Mouse (Mus musculus) testis, adult 2 months (tissue): ENCODE measurements at regions not wholly inside any gene's neighbourhood (a gene's known extent, or its start where the extent isn't known, plus 50 kb on each side); places are given as distances from the start of the nearest gene placed in this dataset.

Source experiments
- H3K27ac ChIP-seq: fragments of 200-500 bp; 2 replicates; pipeline ENCODE4 v1.5.1; 2012; ENCODE audit warnings: low read depth, low read length; ENCODE audit not compliant: control insufficient read depth, insufficient read depth
- H3K27me3 ChIP-seq: fragments of 200-500 bp; 2 replicates; pipeline ENCODE4 v1.6.1; 2012; ENCODE audit warnings: mild to moderate bottlenecking, low read length, moderate library complexity; ENCODE audit not compliant: control insufficient read depth, insufficient read depth
- H3K36me3 ChIP-seq: fragments of 200-500 bp; 2 replicates; pipeline ENCODE4 v1.6.1; 2012; ENCODE audit warnings: mild to moderate bottlenecking, low read length; ENCODE audit not compliant: control insufficient read depth, insufficient read depth
- H3K4me1 ChIP-seq: fragments of 200-500 bp; 2 replicates; pipeline ENCODE4 v1.6.1; 2012; ENCODE audit warnings: low read length; ENCODE audit not compliant: control insufficient read depth, insufficient read depth
- H3K4me3 ChIP-seq: fragments of 200-500 bp; 2 replicates; pipeline ENCODE4 v1.5.1; 2012; ENCODE audit warnings: low read depth, mild to moderate bottlenecking, low read length, moderate library complexity, mixed read lengths; ENCODE audit not compliant: control insufficient read depth
- CTCF ChIP-seq: fragments of 200-500 bp; IDR thresholded peaks from 2 replicates; pipeline ENCODE4 v1.5.1; 2012; ENCODE audit warnings: low read depth, mild to moderate bottlenecking, inconsistent platforms, low read length, moderate library complexity; ENCODE audit not compliant: control insufficient read depth, insufficient read depth, insufficient replicate concordance
- POLR2A ChIP-seq: fragments of 200-500 bp; IDR thresholded peaks from 2 replicates; pipeline ENCODE4 v1.6.1; 2012; ENCODE audit warnings: low read depth, mild to moderate bottlenecking, inconsistent platforms, low read length, moderate library complexity; ENCODE audit not compliant: control insufficient read depth

DNA sequence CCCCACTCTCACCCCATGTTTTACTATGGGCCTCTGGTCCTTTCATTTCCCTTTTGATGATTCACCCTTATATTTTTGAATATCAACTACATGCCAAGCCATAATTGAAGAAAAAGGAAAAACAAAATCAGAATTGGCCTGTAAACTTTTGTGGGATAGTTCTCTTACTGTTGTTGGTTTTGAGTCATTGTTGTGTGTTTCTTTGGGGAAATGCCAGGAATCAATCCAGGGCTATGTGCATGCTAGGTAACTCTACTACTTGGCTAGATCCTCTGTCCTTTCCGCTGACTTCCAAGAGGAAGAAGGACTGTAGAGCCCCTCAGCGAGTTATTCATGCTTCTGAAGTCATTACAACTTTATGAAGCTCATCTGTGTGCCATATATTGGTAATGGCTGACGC lies 175.0 kb upstream of the Cited2 start:
- Histone ChIP-seq H3K27me3 (no peaks in the 10 kb centered on the region), H3K4me3 (no peak overlapping the region), H3K36me3 (no peaks in the 10 kb centered on the region), H3K4me1 (no peaks in the 10 kb centered on the region), H3K27ac (no peak overlapping the region)
- no peak for TF ChIP-seq POLR2A
- TF ChIP-seq CTCF: no peak

DNA sequence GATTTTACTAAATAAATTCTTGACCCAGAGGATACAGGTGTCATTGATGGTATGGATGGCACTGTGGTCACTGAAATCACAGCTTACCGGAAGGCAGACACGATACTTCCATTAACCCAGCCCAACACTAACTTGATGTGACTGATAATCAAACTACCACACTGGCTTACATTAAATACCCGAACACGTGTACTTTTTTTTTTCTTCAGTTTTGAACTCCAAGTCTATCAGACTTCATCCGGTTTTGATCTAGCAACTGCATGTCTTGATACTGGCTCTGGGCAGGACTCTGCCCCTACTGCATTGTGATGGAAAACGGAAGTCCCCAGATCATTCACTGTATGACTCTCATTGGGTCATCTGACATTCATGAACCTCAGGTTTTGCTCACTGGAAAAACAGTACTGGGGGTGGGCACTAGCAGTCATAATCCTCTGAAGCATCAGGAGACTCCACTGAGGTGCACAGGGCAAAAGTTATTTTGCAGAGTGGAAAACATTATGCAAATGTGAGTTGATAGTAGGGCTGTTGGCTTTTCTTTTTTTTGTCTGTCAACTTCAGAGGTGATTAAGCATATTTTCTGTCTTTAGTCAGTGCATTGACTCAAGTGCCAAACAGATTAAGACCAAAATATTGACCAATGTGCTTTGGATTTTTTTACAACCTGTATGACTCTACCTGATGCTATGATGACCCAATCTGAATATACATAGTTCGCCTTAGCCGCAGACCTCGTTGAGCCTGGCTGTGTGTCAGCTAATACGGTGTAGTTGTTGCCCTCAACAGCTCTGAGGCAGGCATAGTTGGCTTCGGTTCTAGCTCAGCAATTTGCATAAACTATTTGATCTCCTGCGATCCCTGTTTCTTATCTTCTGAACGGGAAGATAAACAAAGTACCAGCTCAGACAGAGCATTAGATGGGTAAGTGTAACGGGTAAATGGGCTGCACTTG lies 174.1 kb upstream of the Cited2 start:
- Histone ChIP-seq H3K27ac (no peak overlapping the region), H3K4me3 (no peak overlapping the region), H3K27me3 (no peaks in the 10 kb centered on the region), H3K4me1 (no peaks in the 10 kb centered on the region), H3K36me3 (no peaks in the 10 kb centered on the region)
- TF ChIP-seq POLR2A: no peak
- TF ChIP-seq CTCF: no peak

DNA sequence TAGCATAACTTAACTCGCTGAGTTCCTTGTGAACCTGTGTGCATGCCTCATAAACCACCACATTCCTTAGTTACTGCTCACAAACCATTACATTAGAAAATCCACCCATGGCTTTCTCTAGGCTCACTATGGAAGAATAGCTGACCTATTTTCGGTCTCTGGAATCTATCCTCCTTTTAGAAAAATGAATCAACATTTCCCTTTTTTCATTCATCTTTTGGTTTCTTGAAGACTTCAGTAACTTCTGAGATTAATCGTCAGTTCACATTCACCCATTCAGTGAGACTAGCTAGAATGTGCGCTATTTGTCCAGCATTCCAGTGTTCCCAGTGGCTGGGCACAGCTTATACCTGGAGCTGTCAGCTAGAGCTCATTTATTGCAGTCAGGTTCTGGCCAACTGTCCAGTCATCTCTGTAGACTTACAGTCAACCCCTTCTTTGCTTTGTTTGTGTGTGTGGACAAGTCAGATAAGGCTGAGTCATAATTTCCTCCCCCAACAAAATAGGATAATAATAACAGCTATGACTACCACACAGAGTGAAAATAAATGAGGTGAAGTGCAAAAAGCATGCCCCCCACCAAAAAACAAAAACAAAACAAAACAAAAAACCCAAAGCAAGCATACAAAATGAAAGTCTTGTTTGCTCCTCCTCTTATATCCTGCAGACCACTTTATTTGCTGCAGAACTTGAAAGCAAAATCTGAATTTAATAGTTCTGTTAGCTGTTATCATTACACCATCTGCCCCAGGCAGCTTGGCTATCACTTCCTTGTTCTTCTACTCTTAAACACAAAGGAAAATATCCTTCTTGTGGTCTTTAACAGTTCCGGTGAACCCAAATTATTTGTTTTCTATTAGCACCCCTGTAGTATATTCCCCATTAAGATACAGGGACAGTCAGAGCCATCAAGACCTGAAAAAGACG lies 173.0 kb upstream of the Cited2 start:
- Histone ChIP-seq H3K4me3 (no peak overlapping the region), H3K4me1 (no peaks in the 10 kb centered on the region), H3K36me3 (no peaks in the 10 kb centered on the region), H3K27me3 (no peaks in the 10 kb centered on the region), H3K27ac (no peak overlapping the region)
- TF ChIP-seq POLR2A (no peak), CTCF (no peak)

DNA sequence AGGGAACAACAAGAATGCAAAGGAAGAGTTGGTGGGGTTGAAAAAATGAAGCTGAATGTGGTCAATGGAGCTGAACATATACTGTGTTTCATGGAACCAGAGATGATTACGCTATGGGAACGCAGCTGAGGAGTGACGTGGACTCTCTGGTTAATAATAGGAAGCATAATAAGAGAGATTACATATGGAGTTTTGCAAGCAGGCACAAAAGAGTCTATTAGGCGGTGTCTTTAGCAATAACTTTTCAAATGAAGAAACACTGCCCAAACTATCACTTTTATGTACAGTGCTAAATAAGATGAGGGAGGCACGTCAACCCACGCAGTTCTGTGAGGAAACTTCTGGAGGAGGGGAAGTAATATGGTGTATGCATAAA lies 172.4 kb upstream of the Cited2 start:
- Histone ChIP-seq H3K4me1 (no peaks in the 10 kb centered on the region), H3K36me3 (no peaks in the 10 kb centered on the region), H3K27ac (no peak overlapping the region), H3K27me3 (no peaks in the 10 kb centered on the region), H3K4me3 (no peak overlapping the region)
- TF ChIP-seq CTCF: no peak
- TF ChIP-seq POLR2A: no peak

DNA sequence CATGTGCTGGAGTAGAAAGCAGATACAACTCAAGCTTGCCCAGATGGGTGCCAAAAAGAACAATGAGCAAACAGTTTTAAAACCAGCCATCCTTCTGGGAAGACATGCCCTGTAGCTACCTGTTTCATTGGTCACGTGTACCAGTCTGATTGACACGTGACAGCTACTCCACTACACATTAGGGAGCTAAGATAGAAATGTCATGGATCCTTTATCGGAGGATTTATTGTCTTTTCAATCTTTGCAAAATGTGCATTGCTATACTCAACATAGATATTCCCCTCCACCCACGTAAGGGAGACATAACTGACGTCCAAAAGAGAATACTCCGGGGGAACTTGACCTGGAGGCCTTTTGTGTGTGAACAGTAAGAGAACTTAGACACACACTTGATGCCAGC lies 171.1 kb upstream of the Cited2 start:
- Histone ChIP-seq H3K27ac (no peak overlapping the region), H3K4me1 (no peaks in the 10 kb centered on the region), H3K36me3 (no peaks in the 10 kb centered on the region), H3K27me3 (no peaks in the 10 kb centered on the region), H3K4me3 (no peak overlapping the region)
- no peak for TF ChIP-seq POLR2A
- no peak for TF ChIP-seq CTCF

DNA sequence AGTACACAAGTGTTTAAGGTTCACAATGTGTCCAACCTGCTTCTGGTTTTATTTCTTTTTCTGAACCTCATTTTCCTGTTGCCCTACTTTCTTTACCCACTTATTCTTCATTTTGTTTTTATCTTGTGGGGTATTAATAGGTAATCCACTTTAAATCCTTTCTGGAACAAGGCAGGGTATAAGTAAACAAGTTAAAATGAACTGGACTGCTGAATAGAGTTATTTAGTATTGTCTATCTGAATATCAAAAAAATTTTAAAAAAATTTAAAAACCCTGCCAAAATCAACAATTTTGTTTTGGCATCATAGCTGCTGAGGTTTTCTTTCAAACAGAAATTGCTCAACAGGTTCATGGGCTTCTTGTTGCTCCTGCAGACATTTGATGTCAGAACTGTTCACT lies 170.7 kb upstream of the Cited2 start:
- Histone ChIP-seq H3K4me1 (no peaks in the 10 kb centered on the region), H3K27ac (no peak overlapping the region), H3K27me3 (no peaks in the 10 kb centered on the region), H3K36me3 (no peaks in the 10 kb centered on the region), H3K4me3 (no peak overlapping the region)
- no peak for TF ChIP-seq POLR2A
- no peak for TF ChIP-seq CTCF

DNA sequence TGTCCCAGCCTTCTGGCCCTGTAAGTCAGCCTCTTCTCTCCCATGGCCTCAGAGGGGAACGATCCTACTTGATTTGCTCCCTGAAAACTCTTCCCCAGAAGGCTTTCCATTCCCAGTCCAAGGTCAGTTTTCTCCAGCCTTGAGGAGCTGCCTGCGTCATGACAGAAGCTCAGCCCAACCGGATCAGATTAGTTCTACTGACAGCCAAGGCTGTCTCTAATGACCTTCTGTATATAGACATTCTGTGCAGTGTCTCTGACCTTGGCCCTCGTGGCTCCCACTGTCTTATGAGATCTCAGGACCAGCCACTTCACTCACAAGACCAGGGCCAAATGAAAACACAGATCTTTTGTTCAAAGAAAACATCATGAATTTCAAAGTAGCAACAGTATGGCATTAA lies 166.6 kb upstream of the Cited2 start:
- peak overlapping the region; percentile 65 for H3K27ac ChIP-seq
- no peaks in the 10 kb centered on the region for H3K36me3 ChIP-seq
- TF ChIP-seq CTCF (no peak), POLR2A (no peak)
- no peaks in the 10 kb centered on the region for H3K4me1 ChIP-seq
- no peaks in the 10 kb centered on the region for H3K27me3 ChIP-seq
- no peak overlapping the region for H3K4me3 ChIP-seq
